Comparison of ENCODE assay signal across 8 mouse cellular contexts in the genomic region with DNA sequence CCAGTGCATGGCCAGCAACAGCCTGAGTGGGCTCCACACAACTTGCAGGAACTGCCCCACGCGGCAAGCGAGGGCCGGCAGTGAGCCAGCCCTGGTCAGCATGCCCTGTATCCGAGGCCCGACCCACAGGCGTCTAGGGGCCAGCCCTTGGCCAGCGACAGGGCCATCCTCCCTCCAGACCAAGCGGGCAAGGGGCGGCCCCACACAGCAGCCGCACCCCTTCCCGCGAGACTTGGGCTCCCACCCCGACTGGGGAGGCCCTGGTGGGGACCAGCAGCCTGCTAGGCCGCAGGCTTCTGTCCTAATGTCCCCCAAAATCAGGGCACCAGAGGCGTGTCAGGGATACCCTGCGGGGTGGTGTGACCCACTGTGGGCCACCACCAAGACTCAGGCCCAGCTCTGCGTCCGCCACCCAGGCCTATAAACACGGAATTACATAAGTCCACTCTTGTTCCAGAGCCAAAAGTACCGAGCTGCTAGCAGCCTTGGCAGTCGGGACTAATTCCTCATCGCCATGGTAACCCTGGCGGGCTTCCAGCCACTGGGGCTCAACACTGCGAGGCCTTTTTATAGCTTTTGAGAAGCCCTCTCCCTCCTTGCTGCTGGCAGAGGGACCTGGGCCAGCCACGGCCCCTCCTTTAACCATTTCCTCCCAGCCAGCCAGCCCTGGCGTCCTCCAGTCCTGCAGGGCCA. TPM values are rescaled to one million over a fixed set of nuclear protein-coding genes. Genes with fewer than 3 reads are reported as not detected.
A peak's percentile ranks its signal among the peaks of the same experiment; 100 is the strongest.
DNase-seq lines count a peak whose midpoint lies in the region; ATAC-seq lines count a peak whose summit lies in the region.

No protein-coding gene starts in this region.

- H3K4me1 ChIP-seq in embryonic facial prominence, embryonic 10.5 days, result peaks cover 81% of the 10 kb centered on the region
- H3K4me1 ChIP-seq in midbrain, embryonic 10.5 days, result peaks cover 83% of the 10 kb centered on the region

- ATAC-seq in erythroid progenitor cell, adult 5-6 weeks (replicated peaks; ENCODE audit: low FRiP score, poor library complexity, severe bottlenecking), result no peak

- WGBS in embryonic facial prominence, embryonic 10.5 days, result 27% methylated on average over 27 of the region's 27 CpGs
- WGBS in midbrain, embryonic 10.5 days, result 22% methylated on average over 27 of the region's 27 CpGs

- peak overlapping the region; percentile 49 for H3K4me3 ChIP-seq in embryonic facial prominence, embryonic 10.5 days
- peak overlapping the region; percentile 49 for H3K4me3 ChIP-seq in midbrain, embryonic 10.5 days

- intact Hi-C loops in left cerebral cortex, postnatal 4 days (cut with DNase I), result no loop called here

- no peaks in the 10 kb centered on the region for H3K9me3 ChIP-seq in embryonic facial prominence, embryonic 10.5 days
- H3K9me3 ChIP-seq in midbrain, embryonic 10.5 days (replicated peaks), result no peaks in the 10 kb centered on the region

- DNase-seq in adrenal gland, postnatal 25 days, result peak; percentile 100
- peak; percentile 89 for DNase-seq in embryonic facial prominence, embryonic 10.5 days (ENCODE audit: low spot score)
- DNase-seq in heart, adult 11 months, result peak; percentile 100
- DNase-seq in kidney, adult 18-20 months, result peak; percentile 100
- peak; percentile 100 for DNase-seq in left cerebral cortex, postnatal 4 days
- peak; percentile 90 for DNase-seq in midbrain, embryonic 10.5 days (ENCODE audit: low spot score)
- peak; percentile 99 for DNase-seq in right cerebral cortex, postnatal 4 days

- peaks cover 7% of the 10 kb centered on the region; the same call in 1 of the 2 replicates for H3K36me3 ChIP-seq in embryonic facial prominence, embryonic 10.5 days (replicated peaks)
- 0 out of 2 replicates have a peak, but pooled peaks cover 2% of the 10 kb centered on the region for H3K36me3 ChIP-seq in midbrain, embryonic 10.5 days

- H3K27me3 ChIP-seq in embryonic facial prominence, embryonic 10.5 days (replicated peaks; ENCODE audit: low read depth, poor library complexity, severe bottlenecking), result no peaks in the 10 kb centered on the region
- no peaks in the 10 kb centered on the region for H3K27me3 ChIP-seq in midbrain, embryonic 10.5 days (ENCODE audit: low read depth, poor library complexity, severe bottlenecking)

- peak overlapping the region; percentile 93 for H3K27ac ChIP-seq in embryonic facial prominence, embryonic 10.5 days (replicated peaks)
- peak overlapping the region; percentile 93 for H3K27ac ChIP-seq in midbrain, embryonic 10.5 days (replicated peaks)

RNA-seq across cellular contexts. Expression of a gene that starts 38.0 kb away (rescaled TPM):
- total RNA-seq in adrenal gland, postnatal 25 days (2021), result 316 and 358 TPM in 2 replicates
- polyA plus RNA-seq in embryonic facial prominence, embryonic 10.5 days (2016; fragmentation: Nextera tagmentation; extraction: Ambion mirVana), result 19.2 and 19.8 TPM in 2 replicates
- 100 to 1,000 TPM; 110 to 115 TPM for total RNA-seq in left cerebral cortex, postnatal 4 days (2021)
- polyA plus RNA-seq in midbrain, embryonic 10.5 days (2016; fragmentation: Nextera tagmentation; extraction: Ambion mirVana), result 16.2 and 19.1 TPM in 2 replicates
- total RNA-seq in erythroid progenitor cell, adult 5-6 weeks (2015; ENCODE audit: low replicate concordance), result 10.5 and 37.3 TPM in 2 replicates
- 0.91 and 2.6 TPM in 2 replicates for total RNA-seq in erythroid progenitor cell, adult 5-6 weeks (2017; ENCODE audit: low replicate concordance)
